Mouse (Mus musculus) E14TG2a.4 (cell line): Measurements from ENCODE around the gene Inka2.

Experiments
- CTCF ChIP-seq: conservative IDR thresholded peaks from 2 replicates; pipeline ENCODE4 v1.5.1; 2014; ENCODE audit warnings: low read length
- NANOG ChIP-seq: IDR thresholded peaks from 2 replicates; pipeline ENCODE4 v1.6.1; 2014; ENCODE audit warnings: borderline replicate concordance, low read length, mixed read lengths
- POU5F1 ChIP-seq: IDR thresholded peaks from 2 replicates; pipeline ENCODE4 v1.6.1; 2014; ENCODE audit warnings: low read length, borderline replicate concordance

DNA sequence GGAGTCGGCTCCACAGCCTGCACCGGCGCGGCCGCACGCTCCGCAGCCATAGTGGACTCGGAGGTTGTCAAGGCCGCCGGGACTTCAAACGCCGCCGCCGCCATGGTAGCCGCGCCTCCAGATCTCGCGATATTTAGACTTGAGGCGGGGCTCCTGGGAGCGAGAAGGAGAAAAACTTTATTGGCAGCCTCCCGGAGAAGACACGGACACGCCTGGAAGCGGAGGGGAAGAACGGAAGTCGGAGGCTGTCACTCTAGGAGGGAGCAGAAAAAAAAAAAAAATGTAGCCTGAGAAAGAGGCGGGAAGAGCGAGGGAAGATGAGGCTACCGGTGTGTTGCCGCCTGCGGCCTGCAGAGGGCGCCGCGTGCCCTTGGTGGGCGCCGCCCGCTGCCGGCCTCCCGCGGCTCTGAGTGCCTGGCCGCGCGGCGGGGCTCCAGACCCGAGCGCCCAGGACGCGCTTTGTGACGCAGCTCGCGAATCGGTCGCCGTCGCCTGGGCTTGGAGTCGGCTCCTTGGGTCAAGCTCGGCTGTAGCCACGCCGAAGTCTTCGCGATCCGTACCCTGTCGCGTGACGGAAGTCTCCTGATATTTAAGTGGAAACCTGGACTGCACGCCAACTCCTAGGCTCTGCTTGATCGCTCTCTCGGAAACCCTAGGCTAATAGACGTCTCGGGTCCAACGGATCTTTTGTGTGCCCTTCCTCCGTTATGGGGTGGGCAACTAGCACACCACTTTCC lies 16.9 kb upstream of the Inka2 start, which contains the start of gene Ddx20:
- TF ChIP-seq CTCF (peak; percentile 26; the same call in 1 of the 2 replicates), POU5F1 (no peak), NANOG (no peak)
